Comparison of ENCODE assay signal across 12 mouse cellular contexts in genomic region chr2:125433524-125433923, GRCm38 (mm10).
"Had no signal": no experiment of that assay in that cellular context is flagged by ENCODE, and none has a peak within 500 bp of the region (broad histone marks: within the 10 kb centered on the region; RNA-seq: fewer than 3 reads in every experiment).

No protein-coding gene starts in this region.

- H3K27ac ChIP-seq: left cerebral cortex, adult 2 months; liver, embryonic 13.5 days; stomach, embryonic 15.5 days had no signal

- H3K4me2 ChIP-seq: liver, embryonic 13.5 days; midbrain, embryonic 11.5 days; stomach, embryonic 15.5 days had no signal

- H3K27me3 ChIP-seq: liver, embryonic 13.5 days; stomach, embryonic 15.5 days had no signal

- H3K36me3 ChIP-seq: liver, embryonic 13.5 days; stomach, embryonic 15.5 days had no signal

- H3K9me3 ChIP-seq: liver, embryonic 13.5 days; stomach, embryonic 15.5 days had no signal

- H3K9ac ChIP-seq: liver, embryonic 13.5 days; stomach, embryonic 15.5 days had no signal

- H3K4me3 ChIP-seq: left cerebral cortex, adult 2 months; liver, embryonic 13.5 days; stomach, embryonic 15.5 days had no signal

- DNase-seq: kidney, postnatal 10 days; kidney, postnatal 36 days; layer of hippocampus, postnatal 36 days; liver, embryonic 13.5 days; lung, adult 2 months; lung, postnatal 14 days; lung, postnatal 4 days; midbrain, embryonic 14.5 days; thymus, postnatal 25 days had no signal

- H3K4me1 ChIP-seq: liver, embryonic 13.5 days had no signal
